Mouse (Mus musculus) liver, embryonic 12.5 days (tissue): ENCODE measurements around the gene Szrd1. TPM values are rescaled to one million over a fixed set of nuclear protein-coding genes. Genes with fewer than 3 reads are reported as not detected.

Experiments used
- polyA plus RNA-seq: library from polyadenylated mRNA; unstranded; fragments of >200 nt; fragmentation: Nextera tagmentation; extraction: Ambion mirVana; gene quantifications from 2 replicates; pipeline ENCODE4 v1.2.1, GENCODE M21; 2016

Gene Szrd1
- polyA plus RNA-seq, 1 experiment from 2014 or later, result 21.3 TPM

Other genes with a start within 250 kb of the Szrd1 start
- gene Padi2, start 233.4 kb downstream of the Szrd1 start, polyA plus RNA-seq, result 2.5 and 3.7 TPM in 2 replicates
- gene Sdhb, start 178.6 kb downstream of the Szrd1 start, polyA plus RNA-seq, result 241 and 248 TPM in 2 replicates
- 30.8 and 31.4 TPM in 2 replicates for gene Atp13a2, start 152.9 kb downstream of the Szrd1 start, polyA plus RNA-seq
- 40.7 and 46.7 TPM in 2 replicates for gene Mfap2, start 129.4 kb downstream of the Szrd1 start, polyA plus RNA-seq
- gene Crocc, start 79.2 kb downstream of the Szrd1 start, polyA plus RNA-seq, result 1.8 and 2.0 TPM in 2 replicates
- 136 and 143 TPM in 2 replicates for gene Necap2, start 61.4 kb downstream of the Szrd1 start, polyA plus RNA-seq
- gene Spata21, start 51.4 kb downstream of the Szrd1 start, polyA plus RNA-seq, result 0.05 TPM in 1 of 2 replicates, not detected in the other
- 21.6 and 26.0 TPM in 2 replicates for gene Fbxo42, start 8.1 kb upstream of the Szrd1 start, polyA plus RNA-seq
- 3.3 and 3.5 TPM in 2 replicates for gene Rsg1, start 74.2 kb upstream of the Szrd1 start, polyA plus RNA-seq
- 1.9 and 2.4 TPM in 2 replicates for gene Arhgef19, start 99.7 kb upstream of the Szrd1 start, polyA plus RNA-seq
- 2.1 TPM in 2 replicates for gene Epha2, start 161.5 kb upstream of the Szrd1 start, polyA plus RNA-seq
- gene Fam131c, start 228.4 kb upstream of the Szrd1 start, polyA plus RNA-seq, result 0.08 and 0.13 TPM in 2 replicates